Mouse (Mus musculus) thymus, postnatal 36 days (tissue): Measurements from ENCODE around the gene Guca1a.

Experiments
- DNase-seq, 2 experiments: peaks; one replicate each; pipeline ENCODE4 v3.0.0; 2022; ENCODE audit warnings: mixed read lengths in 2 of 2

Guca1a gene

GRCm38 (mm10) chr17:47409897-47410861 is 9.8 kb upstream of the Guca1a start:
- peak; percentile 30 to 32 for DNase-seq

- DNase-seq: peak; percentile 51 to 59
Measured at GRCm38 (mm10) chr17:47408558-47408898, 8.1 kb upstream of the Guca1a start.

- DNase-seq: no peak
Measured at GRCm38 (mm10) chr17:47407717-47408557, 7.6 kb upstream of the Guca1a start.

- DNase-seq: no peak
Measured at GRCm38 (mm10) chr17:47399091-47399490, 1.3 kb downstream of the Guca1a start.

- peak; percentile 34 to 44 for DNase-seq
Measured at GRCm38 (mm10) chr17:47395376-47395913, 4.9 kb downstream of the Guca1a start.

- peak in 1 of 2 experiments; percentile 13 for DNase-seq
Measured at GRCm38 (mm10) chr17:47394223-47394869, 6.0 kb downstream of the Guca1a start.

GRCm38 (mm10) chr17:47386649-47387048 is 13.7 kb downstream of the Guca1a start:
- DNase-seq: peak; percentile 60 to 71

- DNase-seq: no peak
Measured at GRCm38 (mm10) chr17:47385145-47385544, 15.2 kb downstream of the Guca1a start, which contains the start of gene Guca1b. TSS of gene Guca1b (plus strand) at chr17:47385393.

- DNase-seq: no peak
Measured at GRCm38 (mm10) chr17:47384064-47384463, 16.3 kb downstream of the Guca1a start.

- DNase-seq: no peak
Measured at GRCm38 (mm10) chr17:47383266-47383665, 17.1 kb downstream of the Guca1a start.

- no peak for DNase-seq
Measured at GRCm38 (mm10) chr17:47381917-47382316, 18.5 kb downstream of the Guca1a start.

GRCm38 (mm10) chr17:47378133-47378532 is 22.3 kb downstream of the Guca1a start:
- no peak for DNase-seq

- no peak for DNase-seq
Measured at GRCm38 (mm10) chr17:47376779-47377280, 23.6 kb downstream of the Guca1a start.

GRCm38 (mm10) chr17:47373991-47374390 is 26.4 kb downstream of the Guca1a start:
- no peak for DNase-seq

- peak; percentile 27 to 32 for DNase-seq
Measured at GRCm38 (mm10) chr17:47371451-47371850, 28.9 kb downstream of the Guca1a start.

GRCm38 (mm10) chr17:47369087-47369443 is 31.3 kb downstream of the Guca1a start:
- no peak for DNase-seq

GRCm38 (mm10) chr17:47368401-47369086 is 31.8 kb downstream of the Guca1a start, which contains the start of gene Mrps10:
TSS of gene Mrps10 (plus strand) at chr17:47368887.
- peak; percentile 80 to 85 for DNase-seq

- DNase-seq: no peak
Measured at GRCm38 (mm10) chr17:47361343-47361742, 39.0 kb downstream of the Guca1a start.

GRCm38 (mm10) chr17:47359964-47360363 is 40.4 kb downstream of the Guca1a start:
- DNase-seq: peak; percentile 52 to 55

GRCm38 (mm10) chr17:47349721-47350319 is 50.6 kb downstream of the Guca1a start:
- no peak for DNase-seq
